In the genomic region with DNA sequence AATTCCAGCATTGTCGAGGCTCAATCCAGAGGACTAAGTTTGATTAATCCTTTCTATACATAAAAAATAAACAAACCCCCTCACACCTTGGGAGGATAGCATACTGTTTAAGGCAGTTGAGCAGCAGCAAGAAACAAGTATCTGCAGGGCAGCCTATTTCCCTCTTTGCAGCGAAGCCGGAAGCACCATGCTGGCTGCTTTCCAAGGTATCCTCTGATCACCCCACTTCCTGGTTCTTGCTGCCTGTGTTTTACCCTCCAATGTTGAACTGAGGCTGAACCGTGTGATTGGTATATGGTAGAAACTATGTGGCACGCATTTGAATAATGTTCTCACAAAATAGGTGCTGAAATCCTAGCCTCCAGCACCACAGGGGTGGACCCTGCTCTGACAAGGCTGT, we compare ENCODE assay signal across 9 mouse cellular contexts. TPM values are rescaled to one million over a fixed set of nuclear protein-coding genes. Genes with fewer than 3 reads are reported as not detected.
DNase-seq lines count a peak whose midpoint lies in the region; ATAC-seq and TF ChIP-seq lines count a peak whose summit lies in the region.
"Had no signal": no experiment of that assay in that cellular context is flagged by ENCODE, and none has a peak within 500 bp of the region (broad histone marks: within the 10 kb centered on the region; RNA-seq: fewer than 3 reads in every experiment).

No protein-coding gene starts in this region.

- no peaks in the 10 kb centered on the region for H3K79me2 ChIP-seq in MEL (ENCODE audit: control insufficient read depth, insufficient read depth, low read length, poor library complexity)

- no peak overlapping the region for H3K4me3 ChIP-seq in cerebellum, adult 2 months (replicated peaks; ENCODE audit: insufficient read depth, low read depth, low read length)
- H3K4me3 ChIP-seq in MEL (ENCODE audit: control insufficient read depth in 1 of 2, insufficient read depth in 1 of 2, low read depth in 2 of 2, low read length in 2 of 2), result peak overlapping the region; percentile 31 to 56
- H3K4me3 ChIP-seq in heart, postnatal 0 days (ENCODE audit: low read depth, low read length), result no peak overlapping the region
- H3K4me3 ChIP-seq: myocyte had no signal

- TF ChIP-seq CTCF in cerebellum, adult 2 months (IDR thresholded peaks at IDR 0.05; ENCODE audit: borderline replicate concordance, insufficient read depth, low read depth, low read length), result no peak
- no peak for TF ChIP-seq CTCF in MEL (IDR thresholded peaks at IDR 0.05 in 2 of 3, conservative IDR thresholded peaks at IDR 0.05 in 1 of 3; ENCODE audit: control insufficient read depth in 1 of 3, insufficient read depth in 1 of 3, low read depth in 2 of 3, low read length in 3 of 3, poor library complexity in 1 of 3, severe bottlenecking in 1 of 3)
- no peak for TF ChIP-seq CTCF in heart, postnatal 0 days (IDR thresholded peaks at IDR 0.05; ENCODE audit: low read depth)

- no peak for TF ChIP-seq POLR2A in cerebellum, adult 2 months (IDR thresholded peaks at IDR 0.05; ENCODE audit: borderline replicate concordance, insufficient read depth, low read length)
- peak; percentile 41 to 76; a peak in 2 of 4 replicates for TF ChIP-seq POLR2A in MEL (IDR thresholded peaks at IDR 0.05; ENCODE audit: control insufficient read depth in 1 of 2, insufficient read depth in 1 of 2, low read depth in 1 of 2, low read length in 2 of 2, poor library complexity in 1 of 2)

- peak overlapping the region; percentile 71 for H3K9ac ChIP-seq in MEL (ENCODE audit: control insufficient read depth, low read depth, low read length, poor library complexity, severe bottlenecking)
- no peak overlapping the region for H3K9ac ChIP-seq in heart, postnatal 0 days (replicated peaks; ENCODE audit: low read depth, low read length)

- WGBS in cerebellum, adult 2 months, result 48% methylated on average over 5 of the region's 5 CpGs
- WGBS in heart, postnatal 0 days, result 19% methylated on average over 5 of the region's 5 CpGs

- TF ChIP-seq RAD21 in MEL (IDR thresholded peaks at IDR 0.05; ENCODE audit: low read depth, low read length), result no peak

- DNase-seq in cerebellum, postnatal 10 days, result peak; percentile 25 to 37
- no peak for DNase-seq in cerebellum, adult 2 months
- peak; percentile 97 for DNase-seq in MEL (ENCODE audit: low read depth, low spot score)
- peak; percentile 47 for DNase-seq in heart, postnatal 0 days (ENCODE audit: low spot score)
- peak; percentile 74 for DNase-seq in layer of hippocampus, adult 9-11 months
- DNase-seq in monocyte, adult 2 months (ENCODE audit: low read depth in 1 of 2, low spot score in 2 of 2), result peak; percentile 48 to 65
- peak; percentile 70 for DNase-seq in thymus, postnatal 4 days
- no peak for DNase-seq in cerebellum, adult 18-20 months

- H3K27ac ChIP-seq in cerebellum, adult 2 months (ENCODE audit: insufficient read depth, low read length), result no peak overlapping the region
- H3K27ac ChIP-seq in MEL (ENCODE audit: control insufficient read depth, low read depth, low read length), result peak overlapping the region; percentile 97
- H3K27ac ChIP-seq in heart, postnatal 0 days (ENCODE audit: low read depth), result peak overlapping the region; percentile 33

- ATAC-seq in heart, postnatal 0 days (ENCODE audit: insufficient read depth, low read depth), result peak; percentile 44; the same call in 1 of the 2 replicates

- peaks cover 0 to 19% of the 10 kb centered on the region in 2 experiments; a peak in 2 of 4 replicates for H3K36me3 ChIP-seq in MEL (ENCODE audit: control insufficient read depth in 1 of 2, insufficient read depth in 2 of 2, low read length in 2 of 2)
- no peaks in the 10 kb centered on the region for H3K36me3 ChIP-seq in heart, postnatal 0 days (replicated peaks; ENCODE audit: control insufficient read depth, insufficient read depth, low read length)

- peak; percentile 74 to 79 for TF ChIP-seq EP300 in MEL (IDR thresholded peaks at IDR 0.05; ENCODE audit: low read depth in 1 of 2, low read length in 2 of 2)
- TF ChIP-seq EP300 in heart, postnatal 0 days (IDR thresholded peaks at IDR 0.05; ENCODE audit: low read depth), result no peak

- H3K9me3 ChIP-seq in MEL (replicated peaks; ENCODE audit: insufficient read depth, low read length), result no peaks in the 10 kb centered on the region
- no peaks in the 10 kb centered on the region for H3K9me3 ChIP-seq in heart, postnatal 0 days (replicated peaks; ENCODE audit: control insufficient read depth, low read length)

- no peaks in the 10 kb centered on the region for H3K4me1 ChIP-seq in cerebellum, adult 2 months (ENCODE audit: control insufficient read depth, insufficient read depth, low read length)
- H3K4me1 ChIP-seq in MEL (ENCODE audit: control insufficient read depth in 1 of 2, insufficient read depth in 2 of 2, low read length in 2 of 2), result peaks cover 14 to 25% of the 10 kb centered on the region in 2 experiments
- peaks cover 9% of the 10 kb centered on the region; the same call in 1 of the 2 replicates for H3K4me1 ChIP-seq in heart, postnatal 0 days (ENCODE audit: control insufficient read depth, insufficient read depth)

- peak overlapping the region; percentile 16; the same call in 1 of the 2 replicates for H3K4me2 ChIP-seq in heart, postnatal 0 days (ENCODE audit: low read depth, low read length)

- no peaks in the 10 kb centered on the region for H3K27me3 ChIP-seq in cerebellum, adult 2 months (ENCODE audit: control insufficient read depth, insufficient read depth, low read length)
- no peaks in the 10 kb centered on the region for H3K27me3 ChIP-seq in MEL (ENCODE audit: control insufficient read depth in 1 of 2, insufficient read depth in 2 of 2, low read length in 2 of 2)
- no peaks in the 10 kb centered on the region for H3K27me3 ChIP-seq in heart, postnatal 0 days (ENCODE audit: control insufficient read depth, insufficient read depth, low read length)

TF ChIP-seq in MEL, 35 proteins besides CTCF, POLR2A, EP300 and RAD21 (continues in another document):
- TF ChIP-seq ZKSCAN1 (IDR thresholded peaks at IDR 0.05; ENCODE audit: low read depth, low read length) (no peak), ZNF384 (IDR thresholded peaks at IDR 0.05; ENCODE audit: low read depth, low read length) (no peak), MAFK (IDR thresholded peaks at IDR 0.05; ENCODE audit: borderline replicate concordance, low read depth, low read length) (no peak), KAT2A (conservative IDR thresholded peaks at IDR 0.05; ENCODE audit: low read depth, low read length) (peak; percentile 35; the same call in 1 of the 2 replicates), JUND (IDR thresholded peaks at IDR 0.05; ENCODE audit: low read depth, low read length) (no peak), POLR2AphosphoS2 (IDR thresholded peaks at IDR 0.05; ENCODE audit: low read length) (peak; percentile 60; the same call in 1 of the 2 replicates), USF1 (IDR thresholded peaks at IDR 0.05; ENCODE audit: low read depth, low read length) (no peak), MEF2A (IDR thresholded peaks at IDR 0.05; ENCODE audit: extremely low read depth, insufficient replicate concordance, low read depth, low read length, poor library complexity, severe bottlenecking) (0 out of 2 replicates have a peak, but pooled peaks have one; percentile 1), TCF12 (IDR thresholded peaks at IDR 0.05; ENCODE audit: low read depth, low read length) (peak; percentile 74), MYB (IDR thresholded peaks at IDR 0.05; ENCODE audit: low read depth, low read length) (peak; percentile 40; the same call in 1 of the 2 replicates), GABPA (IDR thresholded peaks at IDR 0.05; ENCODE audit: low read depth, low read length) (no peak; the same call in 1 of the 2 replicates), TAL1 (IDR thresholded peaks at IDR 0.05; ENCODE audit: low read length) (no peak), ETS1 (IDR thresholded peaks at IDR 0.05; ENCODE audit: low read depth, low read length) (peak; percentile 86), MAZ (IDR thresholded peaks at IDR 0.05; ENCODE audit: low read depth, low read length) (peak; percentile 33; the same call in 1 of the 2 replicates), GATA1 (IDR thresholded peaks at IDR 0.05; ENCODE audit: low read depth, low read length) (peak; percentile 35), UBTF (IDR thresholded peaks at IDR 0.05; ENCODE audit: borderline replicate concordance, insufficient read depth, low read depth, low read length) (no peak), ELF1 (IDR thresholded peaks at IDR 0.05; ENCODE audit: low read depth, low read length) (peak; percentile 99), ZMIZ1 (IDR thresholded peaks at IDR 0.05; ENCODE audit: low read depth, low read length) (peak; percentile 69), NRF1 (IDR thresholded peaks at IDR 0.05; ENCODE audit: insufficient read depth, low read depth, low read length, poor library complexity, severe bottlenecking) (0 out of 2 replicates have a peak, but pooled peaks have one; percentile 14), SMC3 (IDR thresholded peaks at IDR 0.05; ENCODE audit: low read depth, low read length) (no peak), CHD1 (IDR thresholded peaks at IDR 0.05; ENCODE audit: low read depth, low read length) (0 out of 2 replicates have a peak, but pooled peaks have one; percentile 12), SIN3A (IDR thresholded peaks at IDR 0.05; ENCODE audit: low read length) (peak; percentile 81), POLR2AphosphoS5 (IDR thresholded peaks at IDR 0.05; ENCODE audit: borderline replicate concordance, low read depth, low read length) (no peak), BHLHE40 (IDR thresholded peaks at IDR 0.05; ENCODE audit: borderline replicate concordance, low read depth, low read length) (peak; percentile 31; the same call in 1 of the 2 replicates), RCOR1 (IDR thresholded peaks at IDR 0.05; ENCODE audit: low read depth, low read length) (0 out of 2 replicates have a peak, but pooled peaks have one; percentile 50)

RNA-seq across cellular contexts. Expression of a gene that starts 6.7 kb away (rescaled TPM):
- polyA plus RNA-seq in cerebellum, adult 2 months (2012; rRNA removed), result 650 and 669 TPM in 2 replicates
- 401 and 419 TPM in 2 replicates for total RNA-seq in MEL (2012; rRNA removed)
- 100 to 1,000 TPM; 276 to 460 TPM for polyA plus RNA-seq in MEL (2012; ENCODE audit: insufficient read depth in 1 of 2, insufficient read length in 2 of 2, low read depth in 1 of 2, low replicate concordance in 2 of 2, missing spikeins in 1 of 2)
- total RNA-seq in heart, postnatal 0 days (2014; rRNA removed; ENCODE audit: low replicate concordance), result 227 and 333 TPM in 2 replicates
- 204 and 275 TPM in 2 replicates for polyA plus RNA-seq in heart, postnatal 0 days (2015; fragmentation: Nextera tagmentation; extraction: Ambion mirVana)

RNA-seq across cellular contexts. Expression of a gene that starts 29.9 kb away (rescaled TPM):
- not detected in 2 replicates for polyA plus RNA-seq in cerebellum, adult 2 months (2012; rRNA removed)
- total RNA-seq in MEL (2012; rRNA removed), result 0.12 TPM in 1 of 2 replicates, not detected in the other
- polyA plus RNA-seq in MEL (2012; ENCODE audit: insufficient read depth in 1 of 2, insufficient read length in 2 of 2, low read depth in 1 of 2, low replicate concordance in 2 of 2, missing spikeins in 1 of 2), result under 1 TPM in 1 of 2 experiments, not detected in 1; 0.18 TPM
- 1.5 TPM in 1 of 2 replicates, not detected in the other for total RNA-seq in heart, postnatal 0 days (2014; rRNA removed; ENCODE audit: low replicate concordance)
- 0.37 and 0.40 TPM in 2 replicates for polyA plus RNA-seq in heart, postnatal 0 days (2015; fragmentation: Nextera tagmentation; extraction: Ambion mirVana)

Comparison
In these comparisons a context has a peak if more than half of its experiments do, and no peak if none do; other contexts are left out.
1. DNase-seq: peak in cerebellum, postnatal 10 days (2 of 2), MEL (single experiment), heart, postnatal 0 days (single experiment), layer of hippocampus, adult 9-11 months (single experiment), monocyte, adult 2 months (2 of 2) and thymus, postnatal 4 days (single experiment); none in cerebellum, adult 2 months (0 of 2) and cerebellum, adult 18-20 months (0 of 2).
2. H3K4me3 ChIP-seq: peak in MEL (2 of 2); none in cerebellum, adult 2 months (single experiment) and heart, postnatal 0 days (single experiment).